Mouse (Mus musculus) heart, postnatal 10 days (tissue): ENCODE measurements at regions not wholly inside any gene's neighbourhood (a gene's known extent, or its start where the extent isn't known, plus 50 kb on each side); places are given as distances from the start of the nearest gene placed in this dataset.
A peak's percentile ranks its signal among the peaks of the same experiment; 100 is the strongest.
"Not testable (repeated sequence)": the region's sequence is repeated elsewhere in the genome, so short reads cannot be mapped to it uniquely, and the experiment has no call there.

Experiments used
- DNase-seq, 2 experiments: peaks; one replicate each; pipeline ENCODE4 v3.0.0; 2021
- intact Hi-C: fragments of 180-260 bp; cut with DNase I; formaldehyde crosslinking; loops from one replicate; pipeline ENCODE4 v1.15.1; 2025

GRCm38 (mm10) chr13:73033055-73033454 is 227.2 kb upstream of the Irx4 start:
- peak; percentile 27 to 54 for DNase-seq
- intact Hi-C loops, result loop anchor here (5.0 to 10.0 kb wide), 3 partner anchors 396 to 1928 kb away; no protein-coding TSS in a partner anchor

- intact Hi-C loops, result loop anchor here (5.0 to 10.0 kb wide), 3 partner anchors 397 to 1929 kb away; no protein-coding TSS in a partner anchor
- DNase-seq, result no peak
These were observed 226.0 kb upstream of the Irx4 start for GRCm38 (mm10) chr13:73034065-73034831.

- intact Hi-C loops, result loop anchor here (5.0 to 10.0 kb wide), 3 partner anchors 398 to 1930 kb away; no protein-coding TSS in a partner anchor
- no peak for DNase-seq
These were observed 225.4 kb upstream of the Irx4 start for GRCm38 (mm10) chr13:73034886-73035285.

- DNase-seq, result no peak
- intact Hi-C loops, result loop anchor here (10.0 kb wide), 2 partner anchors 1581 to 1931 kb away; no protein-coding TSS in a partner anchor
These were observed 224.8 kb upstream of the Irx4 start for GRCm38 (mm10) chr13:73035336-73035940.

GRCm38 (mm10) chr13:73039731-73040130 is 220.5 kb upstream of the Irx4 start:
- intact Hi-C loops, result loop anchor here (10.0 kb wide), 2 partner anchors 1585 to 1935 kb away; no protein-coding TSS in a partner anchor
- DNase-seq, result no peak

- intact Hi-C loops, result no loop called here
- DNase-seq, result no peak
These were observed 218.8 kb upstream of the Irx4 start for GRCm38 (mm10) chr13:73041233-73042040.

GRCm38 (mm10) chr13:73069840-73070530 is 190.3 kb upstream of the Irx4 start:
- no peak for DNase-seq
- intact Hi-C loops, result no loop called here

GRCm38 (mm10) chr13:73070531-73070908 is 189.8 kb upstream of the Irx4 start:
- intact Hi-C loops, result no loop called here
- no peak for DNase-seq

GRCm38 (mm10) chr13:73071032-73071431 is 189.2 kb upstream of the Irx4 start:
- no peak for DNase-seq
- intact Hi-C loops, result no loop called here

- DNase-seq, result peak in 1 of 2 experiments; percentile 19
- intact Hi-C loops, result no loop called here
These were observed 188.1 kb upstream of the Irx4 start for GRCm38 (mm10) chr13:73071854-73072852.

- DNase-seq, result peak in 1 of 2 experiments; percentile 17
- intact Hi-C loops, result no loop called here
These were observed 182.3 kb upstream of the Irx4 start for GRCm38 (mm10) chr13:73077866-73078430.

- intact Hi-C loops, result loop anchor here (2.0 to 5.0 kb wide), 2 partner anchors 223 to 319 kb away; no protein-coding TSS in a partner anchor
These were observed 172.5 kb upstream of the Irx4 start for GRCm38 (mm10) chr13:73087815-73088214.

GRCm38 (mm10) chr13:73091886-73092285 is 168.4 kb upstream of the Irx4 start:
- no peak for DNase-seq
- intact Hi-C loops, result loop anchor here (2.0 kb wide), 1 partner anchor 261 kb away; no protein-coding TSS in a partner anchor

More at GRCm38 (mm10) chr13:73087815-73088214, 172.5 kb upstream of the Irx4 start:
- DNase-seq, result not testable (repeated sequence)

GRCm38 (mm10) chr13:73097502-73097901 is 162.8 kb upstream of the Irx4 start:
- intact Hi-C loops, result no loop called here
- no peak for DNase-seq

- DNase-seq, result no peak
- intact Hi-C loops, result no loop called here
These were observed 160.9 kb upstream of the Irx4 start for GRCm38 (mm10) chr13:73099407-73099806.

- intact Hi-C loops, result no loop called here
- no peak for DNase-seq
These were observed 152.9 kb upstream of the Irx4 start for GRCm38 (mm10) chr13:73107250-73107993.

GRCm38 (mm10) chr13:73116822-73117632 is 143.3 kb upstream of the Irx4 start:
- no peak for DNase-seq
- intact Hi-C loops, result no loop called here
